Mouse (Mus musculus) midbrain, embryonic 16.5 days (tissue): ENCODE measurements at regions not wholly inside any gene's neighbourhood (a gene's known extent, or its start where the extent isn't known, plus 50 kb on each side); places are given as distances from the start of the nearest gene placed in this dataset.

Source experiments
- ATAC-seq: fragments of 200-750 bp; cut with Nextera tagmentation; 2 replicates; pipeline ENCODE4 v1.8.0; 2017; ENCODE audit warnings: moderate TSS enrichment
- H3K27ac ChIP-seq: fragments of 300-500 bp; sonication (generic); 2 replicates; pipeline ENCODE4 v1.5.1; 2014; ENCODE audit warnings: mild to moderate bottlenecking, low read length, mixed read lengths
- H3K27me3 ChIP-seq: fragments of 300-500 bp; sonication (generic); 2 replicates; pipeline ENCODE4 v1.6.1; 2014; ENCODE audit warnings: low read depth, low read length, mixed read lengths; ENCODE audit not compliant: control insufficient read depth, insufficient read depth
- H3K36me3 ChIP-seq: fragments of 300-500 bp; sonication (generic); 2 replicates; pipeline ENCODE4 v1.6.1; 2014; ENCODE audit warnings: mild to moderate bottlenecking, low read length, moderate library complexity, mixed read lengths; ENCODE audit not compliant: control insufficient read depth, insufficient read depth
- H3K4me1 ChIP-seq: fragments of 300-500 bp; sonication (generic); 2 replicates; pipeline ENCODE4 v1.6.1; 2014; ENCODE audit warnings: mild to moderate bottlenecking, low read length, mixed read lengths; ENCODE audit not compliant: control insufficient read depth, insufficient read depth
- H3K4me2 ChIP-seq: fragments of 300-500 bp; sonication (generic); 2 replicates; pipeline ENCODE4 v1.6.1; 2014; ENCODE audit warnings: mild to moderate bottlenecking, low read length, mixed read lengths
- H3K4me3 ChIP-seq: fragments of 300-500 bp; sonication (generic); 2 replicates; pipeline ENCODE4 v1.5.1; 2014; ENCODE audit warnings: low read depth, mild to moderate bottlenecking, low read length, moderate library complexity, mixed read lengths
- H3K9ac ChIP-seq: fragments of 300-500 bp; sonication (generic); 2 replicates; pipeline ENCODE4 v1.6.1; 2014; ENCODE audit warnings: low read depth, low read length, mixed read lengths
- H3K9me3 ChIP-seq: fragments of 300-500 bp; sonication (generic); replicated peaks from 2 replicates; pipeline ENCODE4 v1.6.1; 2014; ENCODE audit warnings: mild to moderate bottlenecking, low read length, mixed read lengths; ENCODE audit not compliant: control insufficient read depth, poor library complexity, severe bottlenecking
- WGBS: fragments of 180-500 bp; shearing (Covaris S2); extraction: QIAGEN DNeasy Blood & Tissue Kit; methylation state at CpG from one replicate; pipeline ENCODE4 v1.1.7; 2014; 5-methylcytosine and 5-hydroxymethylcytosine counted together

DNA sequence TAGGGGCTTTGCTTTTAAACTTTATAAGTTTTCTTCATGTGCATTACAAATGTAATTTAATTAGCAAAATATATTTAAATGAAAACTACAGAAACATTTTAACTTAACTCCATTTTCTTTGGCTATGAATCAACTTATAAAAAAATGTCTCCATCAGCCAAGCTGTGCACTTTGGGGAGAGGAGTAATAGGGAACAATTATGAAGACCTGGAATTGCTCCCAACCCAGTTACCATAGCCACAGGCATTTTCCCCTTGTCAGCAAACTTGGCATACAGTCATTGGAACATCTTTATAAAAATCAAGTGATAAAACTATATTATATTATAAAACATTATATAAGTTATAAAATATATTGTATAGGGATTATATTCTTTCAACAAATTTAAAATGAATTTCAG lies 65.0 kb downstream of the Atxn7l3b start:
- H3K9me3 ChIP-seq, result no peaks in the 10 kb centered on the region
- H3K27me3 ChIP-seq, result no peaks in the 10 kb centered on the region
- no peak overlapping the region for H3K27ac ChIP-seq
- no peak for ATAC-seq
- H3K36me3 ChIP-seq, result no peaks in the 10 kb centered on the region
- H3K4me1 ChIP-seq, result no peaks in the 10 kb centered on the region
- H3K4me2 ChIP-seq, result no peak overlapping the region
- H3K9ac ChIP-seq, result no peak overlapping the region
- no peak overlapping the region for H3K4me3 ChIP-seq

DNA sequence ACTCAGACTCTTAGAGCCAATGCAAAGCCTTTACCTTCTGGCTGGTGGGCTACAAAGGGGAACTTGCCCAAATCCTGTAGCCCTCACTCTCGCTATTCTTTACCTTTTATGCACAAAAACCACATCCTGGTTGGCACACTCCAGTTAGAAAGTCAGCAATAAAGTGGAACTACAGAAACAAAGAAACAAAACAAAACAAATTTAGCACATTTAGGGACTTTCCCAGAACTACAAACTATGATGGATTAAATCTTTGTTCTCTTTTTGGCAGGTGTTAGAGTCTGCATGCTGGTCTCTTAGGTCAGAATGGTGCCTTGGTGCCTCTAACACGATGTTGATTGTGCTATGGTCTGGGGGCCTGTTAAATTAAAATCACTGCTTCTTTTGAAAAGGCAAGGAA lies 65.4 kb downstream of the Atxn7l3b start:
- Histone ChIP-seq H3K9me3 (no peaks in the 10 kb centered on the region), H3K9ac (no peak overlapping the region), H3K4me2 (no peak overlapping the region), H3K27me3 (no peaks in the 10 kb centered on the region), H3K4me3 (no peak overlapping the region), H3K4me1 (no peaks in the 10 kb centered on the region), H3K27ac (no peak overlapping the region), H3K36me3 (no peaks in the 10 kb centered on the region)
- ATAC-seq, result no peak
- WGBS, result 63% methylated on average over 2 of the region's 2 CpGs

DNA sequence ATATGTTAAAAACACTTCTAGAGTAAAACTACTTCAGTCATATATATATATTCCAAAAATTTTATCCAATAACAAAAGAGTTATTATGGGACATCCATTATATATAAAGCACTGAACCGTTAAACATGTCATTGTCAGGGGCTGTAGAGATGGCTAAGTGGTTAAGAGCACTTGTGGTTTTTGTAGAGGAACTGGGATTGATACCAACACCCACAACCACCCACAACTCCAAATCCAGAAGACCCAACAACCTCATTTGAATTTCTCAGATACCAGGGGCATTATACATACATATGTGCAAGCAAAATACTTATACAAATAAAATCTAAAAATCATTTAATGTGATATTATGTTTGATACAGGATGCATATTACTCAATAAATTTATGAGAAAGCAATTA lies 76.8 kb downstream of the Atxn7l3b start:
- no peak overlapping the region for H3K4me2 ChIP-seq
- H3K27me3 ChIP-seq, result no peaks in the 10 kb centered on the region
- H3K4me1 ChIP-seq, result no peaks in the 10 kb centered on the region
- H3K36me3 ChIP-seq, result no peaks in the 10 kb centered on the region
- no peak overlapping the region for H3K27ac ChIP-seq
- H3K9ac ChIP-seq, result no peak overlapping the region
- WGBS, result 83% methylated on average over 1 of the region's 1 CpGs
- no peaks in the 10 kb centered on the region for H3K9me3 ChIP-seq
- no peak overlapping the region for H3K4me3 ChIP-seq
- ATAC-seq, result no peak

DNA sequence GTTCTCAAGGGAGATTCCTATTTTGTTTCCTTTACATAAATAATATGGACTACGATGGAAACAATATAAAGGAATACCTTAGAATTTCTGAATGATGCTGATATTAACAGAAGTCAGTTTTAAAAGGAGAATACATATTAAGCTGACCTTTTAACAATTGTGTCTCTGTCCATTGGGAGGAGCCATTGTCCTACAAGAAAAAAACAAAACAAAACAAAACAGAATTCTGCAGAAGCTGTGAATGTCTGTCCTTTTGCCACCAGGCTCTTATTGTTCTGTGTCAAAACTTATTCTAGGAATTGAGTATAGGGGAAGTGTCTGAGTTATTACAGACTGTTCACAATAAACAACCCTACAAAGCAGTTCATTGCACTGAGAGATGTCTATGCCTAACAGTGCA lies 82.6 kb downstream of the Atxn7l3b start:
- 66% methylated on average over 1 of the region's 1 CpGs for WGBS

DNA sequence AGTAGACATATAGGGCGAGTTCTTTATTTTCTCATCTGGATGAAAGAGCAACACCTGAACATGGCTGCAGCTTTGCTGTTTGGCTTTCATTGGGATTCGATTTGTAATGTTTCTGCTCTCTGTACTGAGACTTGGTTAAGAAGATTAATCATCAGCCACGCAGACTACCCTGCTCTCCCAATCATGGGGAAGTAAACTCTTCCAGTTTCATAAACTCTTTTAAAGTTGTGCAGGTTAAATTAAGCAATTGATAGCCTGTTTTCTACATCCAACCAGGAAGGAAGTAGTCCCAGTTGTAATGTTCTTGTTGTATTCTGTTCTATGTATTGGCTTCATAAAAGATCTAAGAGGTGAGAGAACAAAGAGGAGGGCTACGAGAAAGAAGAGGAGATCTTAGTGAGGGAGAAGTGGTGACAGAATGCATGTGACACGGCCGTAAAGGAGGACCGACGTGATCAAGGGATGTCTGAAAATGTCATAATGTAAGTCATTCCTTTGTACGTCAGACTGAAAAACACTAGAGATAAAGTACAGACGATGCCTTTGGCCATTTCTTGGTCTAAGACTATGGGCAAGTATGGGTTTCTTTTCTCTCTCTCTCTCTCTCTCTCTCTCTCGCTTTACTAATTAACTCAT lies 91.3 kb downstream of the Atxn7l3b start:
- Histone ChIP-seq H3K4me3 (no peak overlapping the region), H3K36me3 (no peaks in the 10 kb centered on the region), H3K27ac (no peak overlapping the region), H3K9ac (no peak overlapping the region), H3K27me3 (no peaks in the 10 kb centered on the region), H3K4me1 (no peaks in the 10 kb centered on the region), H3K9me3 (no peaks in the 10 kb centered on the region), H3K4me2 (no peak overlapping the region)
- 82% methylated on average over 11 of the region's 11 CpGs for WGBS
- no peak for ATAC-seq

More for the DNA sequence above, 82.6 kb downstream of the Atxn7l3b start:
- no peak for ATAC-seq
- Histone ChIP-seq H3K4me2 (no peak overlapping the region), H3K27ac (no peak overlapping the region), H3K4me3 (no peak overlapping the region), H3K27me3 (no peaks in the 10 kb centered on the region), H3K4me1 (no peaks in the 10 kb centered on the region), H3K9me3 (no peaks in the 10 kb centered on the region), H3K36me3 (no peaks in the 10 kb centered on the region), H3K9ac (no peak overlapping the region)

DNA sequence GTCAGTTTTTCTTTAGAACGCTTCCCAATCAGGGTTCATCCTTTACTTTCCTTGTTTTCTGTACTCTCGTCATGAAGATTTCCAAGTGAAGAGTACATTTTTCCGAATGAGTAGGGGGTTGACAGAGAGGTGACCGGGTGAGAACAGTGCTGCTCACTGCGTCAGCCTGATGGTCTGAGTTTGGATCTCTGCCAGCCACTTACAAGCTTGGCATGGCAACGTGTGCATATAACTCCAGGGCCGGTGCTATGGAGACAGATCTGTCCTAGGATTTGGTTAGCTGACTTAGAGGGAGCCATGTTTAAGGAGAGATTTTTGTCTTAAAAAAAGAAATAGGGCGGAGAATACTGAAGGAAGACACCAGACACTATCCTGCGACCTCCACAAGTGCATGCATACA lies 92.8 kb downstream of the Atxn7l3b start:
- Histone ChIP-seq H3K36me3 (no peaks in the 10 kb centered on the region), H3K4me3 (no peak overlapping the region), H3K9me3 (no peaks in the 10 kb centered on the region), H3K27ac (no peak overlapping the region), H3K27me3 (no peaks in the 10 kb centered on the region), H3K9ac (no peak overlapping the region), H3K4me1 (no peaks in the 10 kb centered on the region), H3K4me2 (no peak overlapping the region)
- no peak for ATAC-seq
- WGBS, result 72% methylated on average over 9 of the region's 9 CpGs

DNA sequence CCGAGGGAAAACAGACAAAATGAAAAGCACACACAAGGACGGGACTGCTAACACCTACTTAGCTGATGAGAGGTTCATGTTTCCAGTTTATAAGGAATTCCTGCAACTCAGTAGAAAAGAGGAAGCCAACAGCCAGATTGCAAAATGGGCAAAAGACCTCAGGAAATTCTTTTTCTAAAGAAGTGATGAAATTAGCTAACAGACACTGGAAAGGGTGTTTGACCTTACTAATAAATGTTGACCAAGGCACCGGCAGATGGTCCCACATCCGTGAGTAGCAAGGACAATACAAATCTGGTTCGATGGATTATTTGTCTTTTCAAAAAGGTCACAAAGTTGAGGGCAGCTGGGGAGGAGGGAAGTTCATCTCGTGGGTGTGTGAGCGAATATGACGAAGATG lies 93.3 kb downstream of the Atxn7l3b start:
- Histone ChIP-seq H3K9me3 (no peaks in the 10 kb centered on the region), H3K4me1 (no peaks in the 10 kb centered on the region), H3K27me3 (no peaks in the 10 kb centered on the region), H3K4me2 (no peak overlapping the region), H3K9ac (no peak overlapping the region), H3K36me3 (no peaks in the 10 kb centered on the region), H3K27ac (no peak overlapping the region), H3K4me3 (no peak overlapping the region)
- WGBS, result 71% methylated on average over 8 of the region's 8 CpGs
- ATAC-seq, result no peak

DNA sequence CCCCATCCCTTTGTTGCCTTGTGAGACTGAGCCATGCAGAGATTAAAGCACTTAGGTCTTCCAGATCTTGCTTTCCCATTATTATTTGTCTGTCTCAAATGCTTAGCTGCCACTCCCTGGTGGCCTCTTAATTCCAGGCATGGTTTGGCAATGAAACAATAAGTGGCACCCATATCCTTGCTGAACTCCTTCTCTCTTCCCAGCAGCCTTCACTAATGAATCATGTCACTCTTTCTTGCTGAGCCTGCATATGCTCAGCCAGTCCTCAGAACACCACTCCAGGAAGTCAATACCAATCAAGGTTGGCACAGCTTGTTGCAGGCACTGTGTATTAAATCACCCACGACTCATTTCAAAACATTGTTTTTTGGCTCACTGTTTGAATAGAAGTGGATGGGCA lies 118.6 kb downstream of the Atxn7l3b start:
- Histone ChIP-seq H3K9me3 (no peaks in the 10 kb centered on the region), H3K27me3 (no peaks in the 10 kb centered on the region), H3K27ac (no peak overlapping the region), H3K9ac (no peak overlapping the region), H3K4me2 (no peak overlapping the region), H3K4me3 (no peak overlapping the region), H3K36me3 (no peaks in the 10 kb centered on the region), H3K4me1 (no peaks in the 10 kb centered on the region)
- no peak for ATAC-seq
- 11% methylated on average over 1 of the region's 1 CpGs for WGBS

DNA sequence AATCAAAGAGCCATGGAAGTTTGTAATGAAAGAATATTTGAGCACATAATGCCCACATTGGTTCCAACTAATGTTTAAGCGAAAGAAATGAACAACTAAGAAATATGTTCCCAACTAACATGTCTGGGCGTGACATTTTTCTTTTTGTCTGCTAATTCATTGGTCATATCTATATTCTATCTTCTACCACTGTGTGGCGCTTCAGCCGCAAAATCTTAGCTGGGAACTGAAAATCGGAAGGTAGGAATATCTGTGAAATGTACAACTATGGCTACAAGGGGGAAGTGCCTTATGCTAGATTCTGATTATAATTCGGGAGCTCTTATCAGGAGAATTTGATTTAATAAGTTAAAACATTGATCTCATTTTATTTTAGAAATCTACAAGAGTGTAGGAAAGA lies 125.2 kb downstream of the Atxn7l3b start:
- no peaks in the 10 kb centered on the region for H3K4me1 ChIP-seq
- H3K9me3 ChIP-seq, result 0 out of 2 replicates have a peak, but pooled peaks cover 3% of the 10 kb centered on the region
- no peak overlapping the region for H3K4me3 ChIP-seq
- H3K27ac ChIP-seq, result no peak overlapping the region
- ATAC-seq, result no peak
- no peak overlapping the region for H3K4me2 ChIP-seq
- H3K36me3 ChIP-seq, result no peaks in the 10 kb centered on the region
- no peak overlapping the region for H3K9ac ChIP-seq
- H3K27me3 ChIP-seq, result no peaks in the 10 kb centered on the region; the same call in 1 of the 2 replicates
- WGBS, result 45% methylated on average over 6 of the region's 6 CpGs
